Mouse (Mus musculus) embryonic facial prominence, embryonic 14.5 days (tissue): Measurements from ENCODE around the gene Rnf187. TPM values are rescaled to one million over a fixed set of nuclear protein-coding genes. Genes with fewer than 3 reads are reported as not detected.

Experiments used
- ATAC-seq: fragments of 200-750 bp; cut with Nextera tagmentation; 2 replicates; pipeline ENCODE4 v1.8.0; 2017; ENCODE audit warnings: low read depth, moderate number of reproducible peaks, moderate TSS enrichment
- DNase-seq: peaks from one replicate; pipeline ENCODE4 v3.0.0-alpha.2; 2015; ENCODE audit warnings: low spot score
- H3K27ac ChIP-seq: fragments of 300-500 bp; sonication (generic); replicated peaks from 2 replicates; pipeline ENCODE4 v1.5.1; 2014; ENCODE audit warnings: low read depth, mild to moderate bottlenecking, low read length, moderate library complexity
- H3K27me3 ChIP-seq: fragments of 300-500 bp; sonication (generic); replicated peaks from 2 replicates; pipeline ENCODE4 v1.6.1; 2014; ENCODE audit warnings: low read length; ENCODE audit not compliant: control insufficient read depth, insufficient read depth
- H3K36me3 ChIP-seq: fragments of 300-500 bp; sonication (generic); 2 replicates; pipeline ENCODE4 v1.6.1; 2014; ENCODE audit warnings: low read length, mixed read lengths; ENCODE audit not compliant: control insufficient read depth, insufficient read depth
- H3K4me1 ChIP-seq: fragments of 300-500 bp; sonication (generic); 2 replicates; pipeline ENCODE4 v1.6.1; 2014; ENCODE audit warnings: antibody characterized with exemption, low read length; ENCODE audit not compliant: control insufficient read depth, insufficient read depth
- H3K4me2 ChIP-seq: fragments of 300-500 bp; sonication (generic); 2 replicates; pipeline ENCODE4 v1.6.1; 2014; ENCODE audit warnings: low read depth, mild to moderate bottlenecking, low read length, moderate library complexity, mixed read lengths
- H3K4me3 ChIP-seq: fragments of 300-500 bp; sonication (generic); 2 replicates; pipeline ENCODE4 v1.5.1; 2014; ENCODE audit warnings: low read depth, mild to moderate bottlenecking, low read length
- H3K9ac ChIP-seq: fragments of 300-500 bp; sonication (generic); 2 replicates; pipeline ENCODE4 v1.6.1; 2014; ENCODE audit warnings: low read depth, mild to moderate bottlenecking, low read length, moderate library complexity, mixed read lengths
- H3K9me3 ChIP-seq: fragments of 300-500 bp; sonication (generic); 2 replicates; pipeline ENCODE4 v1.6.1; 2016; ENCODE audit warnings: low read length; ENCODE audit not compliant: control insufficient read depth
- WGBS: fragments of 180-500 bp; shearing (Covaris S2); extraction: QIAGEN DNeasy Blood & Tissue Kit; methylation state at CpG from one replicate; pipeline ENCODE4 v1.1.7; 2014; 5-methylcytosine and 5-hydroxymethylcytosine counted together
- polyA plus RNA-seq: library from polyadenylated mRNA; unstranded; fragments of >200 nt; fragmentation: Nextera tagmentation; extraction: Ambion mirVana; gene quantifications from 2 replicates; pipeline ENCODE4 v1.2.1, GENCODE M21; 2014

Gene Rnf187
- polyA plus RNA-seq, 1 experiment from 2014 or later: 256 TPM

- no peak overlapping the region for H3K27ac ChIP-seq
- H3K27me3 ChIP-seq: peaks cover 12% of the 10 kb centered on the region
- H3K4me1 ChIP-seq: peaks cover 5% of the 10 kb centered on the region
- ATAC-seq: no peak
- no peaks in the 10 kb centered on the region for H3K36me3 ChIP-seq
- 0 out of 2 replicates have a peak overlapping the region, but pooled peaks have one; percentile 73 for H3K4me2 ChIP-seq
- 78% methylated on average over 3 of the region's 3 CpGs for WGBS
- H3K9me3 ChIP-seq: no peaks in the 10 kb centered on the region
- no peak overlapping the region; the same call in 1 of the 2 replicates for H3K9ac ChIP-seq
- H3K4me3 ChIP-seq: no peak overlapping the region
- DNase-seq: no peak
Observed at GRCm38 (mm10) chr11:58947306-58947705, 8.6 kb upstream of the Rnf187 start.

GRCm38 (mm10) chr11:58944136-58944535 lies 5.4 kb upstream of the Rnf187 start:
- Histone ChIP-seq H3K4me3 (no peak overlapping the region), H3K27me3 (no peaks in the 10 kb centered on the region; the same call in 1 of the 2 replicates), H3K4me1 (peaks cover 7% of the 10 kb centered on the region), H3K36me3 (no peaks in the 10 kb centered on the region), H3K9me3 (no peaks in the 10 kb centered on the region), H3K4me2 (no peak overlapping the region), H3K9ac (no peak overlapping the region), H3K27ac (no peak overlapping the region)
- DNase-seq: no peak
- ATAC-seq: no peak
- WGBS: 75% methylated on average over 5 of the region's 5 CpGs

- Histone ChIP-seq H3K4me3 (peak overlapping the region; percentile 98), H3K27me3 (no peaks in the 10 kb centered on the region), H3K9ac (peak overlapping the region; percentile 96), H3K4me1 (peaks cover 13% of the 10 kb centered on the region), H3K27ac (peak overlapping the region; percentile 94), H3K9me3 (no peaks in the 10 kb centered on the region), H3K36me3 (peaks cover 26% of the 10 kb centered on the region), H3K4me2 (peak overlapping the region; percentile 76)
- 16% methylated on average over 6 of the region's 6 CpGs for WGBS
- ATAC-seq (no peak), DNase-seq (no peak)
Observed at GRCm38 (mm10) chr11:58939088-58939439, 348 bp upstream of the Rnf187 start.

DNA sequence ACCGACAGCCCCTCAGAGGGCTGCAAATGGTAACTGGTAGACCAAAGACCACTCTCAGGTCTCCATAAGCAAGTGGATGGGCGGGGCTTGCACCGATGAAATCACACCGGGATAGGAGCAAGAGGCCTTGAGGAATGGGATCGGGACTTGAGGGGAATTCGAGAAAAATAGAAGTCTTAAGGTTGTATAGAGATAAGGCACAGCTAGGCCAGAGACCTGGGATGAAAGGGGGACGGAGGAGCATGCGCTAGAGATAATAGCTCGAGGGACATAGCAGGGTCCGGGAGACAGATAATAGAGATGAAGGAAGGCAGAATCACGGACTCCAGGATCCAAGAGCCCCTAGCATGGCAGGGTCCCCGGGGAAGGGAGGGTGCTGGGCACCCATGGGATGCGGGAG lies 807 bp downstream of the Rnf187 start:
- Histone ChIP-seq H3K36me3 (peaks cover 38% of the 10 kb centered on the region), H3K9ac (peak overlapping the region; percentile 96), H3K27me3 (no peaks in the 10 kb centered on the region), H3K4me3 (peak overlapping the region; percentile 98), H3K27ac (peak overlapping the region; percentile 94), H3K9me3 (no peaks in the 10 kb centered on the region), H3K4me1 (peaks cover 13% of the 10 kb centered on the region), H3K4me2 (peak overlapping the region; percentile 76)
- ATAC-seq: no peak
- under 1% methylated on average over 13 of the region's 13 CpGs for WGBS
- DNase-seq: peak; percentile 22

DNA sequence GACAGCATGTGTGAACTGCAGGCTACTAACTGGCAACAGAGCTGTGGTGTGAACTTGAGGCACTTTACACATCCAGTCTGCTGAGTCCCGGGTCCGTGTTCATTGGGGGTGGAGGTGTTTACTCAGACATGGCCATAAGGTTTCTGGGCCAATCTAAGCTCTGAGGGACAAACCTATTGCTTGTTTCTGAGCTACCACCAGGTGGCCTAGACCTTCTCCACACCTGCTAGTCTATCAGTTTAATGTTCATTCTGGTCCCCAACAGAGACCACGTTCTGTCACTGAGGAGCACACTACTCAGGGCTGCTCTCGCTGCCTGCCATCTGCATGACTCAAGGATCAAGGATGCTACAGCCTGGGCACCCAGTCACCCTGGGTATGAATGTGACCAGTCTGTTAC lies 7.1 kb downstream of the Rnf187 start:
- H3K4me2 ChIP-seq: no peak overlapping the region
- 80% methylated on average over 4 of the region's 4 CpGs for WGBS
- no peak overlapping the region for H3K27ac ChIP-seq
- H3K9me3 ChIP-seq: no peaks in the 10 kb centered on the region
- no peak for ATAC-seq
- H3K4me3 ChIP-seq: no peak overlapping the region
- no peak for DNase-seq
- H3K4me1 ChIP-seq: no peaks in the 10 kb centered on the region
- H3K27me3 ChIP-seq: no peaks in the 10 kb centered on the region
- H3K36me3 ChIP-seq: peaks cover 53% of the 10 kb centered on the region
- no peak overlapping the region for H3K9ac ChIP-seq

DNA sequence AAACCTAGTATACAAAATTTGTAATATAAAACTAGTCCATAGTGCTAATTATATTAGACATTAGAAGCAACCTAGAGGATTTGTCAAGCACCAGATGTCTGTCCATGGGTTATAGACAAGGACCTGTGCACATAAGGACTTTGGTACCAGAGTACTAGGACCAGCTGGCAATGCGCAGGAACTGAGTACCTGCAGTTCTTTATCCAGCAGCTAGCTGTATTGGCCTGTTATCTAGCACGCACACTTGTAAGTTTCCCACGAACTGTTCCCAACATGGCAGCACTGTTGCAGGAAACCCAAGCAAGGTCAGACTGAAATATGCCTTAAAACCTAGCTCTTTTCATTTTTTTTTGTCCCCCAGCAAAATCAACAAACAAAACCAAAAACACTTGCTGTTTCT lies 8.5 kb downstream of the Rnf187 start:
- Histone ChIP-seq H3K27ac (no peak overlapping the region), H3K4me1 (no peaks in the 10 kb centered on the region), H3K4me2 (no peak overlapping the region), H3K27me3 (no peaks in the 10 kb centered on the region), H3K4me3 (no peak overlapping the region), H3K36me3 (peaks cover 40% of the 10 kb centered on the region), H3K9ac (no peak overlapping the region), H3K9me3 (no peaks in the 10 kb centered on the region)
- ATAC-seq (no peak), DNase-seq (no peak)
- WGBS: 93% methylated on average over 3 of the region's 3 CpGs

DNA sequence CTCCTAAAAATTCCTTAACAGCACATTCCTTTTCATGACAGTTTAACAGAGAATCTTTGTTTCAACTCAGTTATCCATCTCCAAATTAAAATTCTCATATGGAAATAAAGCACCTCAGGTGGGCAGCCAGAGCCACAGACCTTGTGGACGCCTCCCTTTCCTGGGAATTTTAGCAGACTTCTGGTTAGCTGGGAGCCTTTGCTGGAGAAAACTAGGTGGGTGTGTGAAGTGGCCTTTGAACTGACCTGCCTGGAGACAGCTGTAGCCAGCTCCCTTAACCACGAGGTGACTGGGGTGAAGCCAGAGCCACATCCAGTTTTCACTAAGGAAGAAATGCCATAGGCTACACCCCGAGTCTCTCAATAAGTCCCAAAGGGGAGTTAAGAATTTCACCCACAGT lies 9.1 kb downstream of the Rnf187 start:
- Histone ChIP-seq H3K36me3 (peaks cover 37% of the 10 kb centered on the region), H3K9me3 (no peaks in the 10 kb centered on the region), H3K4me3 (no peak overlapping the region), H3K27me3 (no peaks in the 10 kb centered on the region), H3K9ac (no peak overlapping the region), H3K4me1 (no peaks in the 10 kb centered on the region), H3K27ac (no peak overlapping the region), H3K4me2 (no peak overlapping the region)
- DNase-seq (no peak), ATAC-seq (no peak)
- 45% methylated on average over 3 of the region's 3 CpGs for whole genome bisulfite sequencing

DNA sequence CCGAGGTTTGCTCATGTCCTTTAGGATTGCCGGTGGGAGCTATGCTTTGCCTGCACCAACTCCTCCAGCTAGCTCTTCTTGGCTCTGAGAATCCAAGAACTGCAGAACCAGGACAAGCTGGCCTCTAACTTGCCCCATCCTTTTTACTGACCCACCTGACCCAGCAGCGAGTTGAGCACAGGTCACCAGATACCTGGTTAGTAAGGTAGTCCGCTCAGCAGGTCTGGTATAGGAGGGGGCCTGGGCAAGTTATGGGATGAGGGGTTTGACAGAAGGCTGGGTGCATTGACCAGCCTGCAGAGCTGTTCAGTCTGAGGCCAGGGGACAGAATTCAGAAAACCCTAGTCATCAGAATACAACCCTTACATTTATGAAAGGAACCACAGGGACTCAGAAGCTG lies 9.7 kb downstream of the Rnf187 start:
- 60% methylated on average over 4 of the region's 4 CpGs for WGBS
- no peaks in the 10 kb centered on the region for H3K27me3 ChIP-seq
- H3K4me2 ChIP-seq: no peak overlapping the region
- no peak overlapping the region for H3K27ac ChIP-seq
- DNase-seq: no peak
- H3K4me1 ChIP-seq: no peaks in the 10 kb centered on the region
- no peaks in the 10 kb centered on the region for H3K9me3 ChIP-seq
- H3K36me3 ChIP-seq: peaks cover 31% of the 10 kb centered on the region
- no peak overlapping the region for H3K4me3 ChIP-seq
- no peak for ATAC-seq
- H3K9ac ChIP-seq: no peak overlapping the region

- WGBS: 35% methylated on average over 20 of the region's 20 CpGs
- Histone ChIP-seq H3K9me3 (no peaks in the 10 kb centered on the region), H3K9ac (no peak overlapping the region), H3K27me3 (no peaks in the 10 kb centered on the region), H3K4me3 (peak overlapping the region; percentile 16; the same call in 1 of the 2 replicates), H3K4me1 (no peaks in the 10 kb centered on the region), H3K4me2 (peak overlapping the region; percentile 37), H3K27ac (no peak overlapping the region), H3K36me3 (peaks cover 21% of the 10 kb centered on the region)
- ATAC-seq (peak; percentile 64), DNase-seq (peak; percentile 60)
Observed at GRCm38 (mm10) chr11:58927790-58928651, 10.7 kb downstream of the Rnf187 start.
